Mouse (Mus musculus) heart, embryonic 16.5 days (tissue): Measurements from ENCODE around the gene Eif2ak1. TPM values are rescaled to one million over a fixed set of nuclear protein-coding genes. Genes with fewer than 3 reads are reported as not detected.

ENCODE experiments used
- ATAC-seq: fragments of 200-750 bp; cut with Nextera tagmentation; replicated peaks from 2 replicates; pipeline ENCODE4 v1.8.0; 2017; ENCODE audit warnings: moderate number of reproducible peaks; ENCODE audit not compliant: insufficient read depth, low FRiP score; ENCODE audit errors: extremely low read depth
- H3K27ac ChIP-seq: fragments of 300-500 bp; sonication (generic); 2 replicates; pipeline ENCODE4 v1.5.1; 2014; ENCODE audit warnings: mild to moderate bottlenecking, low read length, control low read depth, moderate library complexity
- H3K27me3 ChIP-seq: fragments of 300-500 bp; sonication (generic); 2 replicates; pipeline ENCODE4 v1.6.1; 2014; ENCODE audit warnings: low read length, mixed read lengths; ENCODE audit not compliant: control insufficient read depth, insufficient read depth
- H3K36me3 ChIP-seq: fragments of 300-500 bp; sonication (generic); 2 replicates; pipeline ENCODE4 v1.6.1; 2014; ENCODE audit not compliant: control insufficient read depth, insufficient read depth
- H3K4me1 ChIP-seq: fragments of 300-500 bp; sonication (generic); 2 replicates; pipeline ENCODE4 v1.6.1; 2014; ENCODE audit warnings: low read length, mixed read lengths; ENCODE audit not compliant: control insufficient read depth, insufficient read depth
- H3K4me2 ChIP-seq: fragments of 300-500 bp; sonication (generic); 2 replicates; pipeline ENCODE4 v1.6.1; 2014; ENCODE audit warnings: low read depth, mild to moderate bottlenecking, control low read depth, low read length
- H3K4me3 ChIP-seq: fragments of 300-500 bp; sonication (generic); 2 replicates; pipeline ENCODE4 v1.5.1; 2014; ENCODE audit warnings: mild to moderate bottlenecking, control low read depth, low read length
- H3K9ac ChIP-seq: fragments of 300-500 bp; sonication (generic); 2 replicates; pipeline ENCODE4 v1.6.1; 2014; ENCODE audit warnings: low read length, control low read depth
- H3K9me3 ChIP-seq: fragments of 300-500 bp; sonication (generic); replicated peaks from 2 replicates; pipeline ENCODE4 v1.6.1; 2016; ENCODE audit warnings: low read length; ENCODE audit not compliant: control insufficient read depth
- WGBS: fragments of 180-500 bp; shearing (Covaris S2); extraction: QIAGEN DNeasy Blood & Tissue Kit; methylation state at CpG from one replicate; pipeline ENCODE4 v1.1.7; 2014; 5-methylcytosine and 5-hydroxymethylcytosine counted together
- polyA plus RNA-seq: library from polyadenylated mRNA; unstranded; fragments of >200 nt; fragmentation: Nextera tagmentation; extraction: Ambion mirVana; gene quantifications from 2 replicates; pipeline ENCODE4 v1.2.1, GENCODE M21; 2015

The Eif2ak1 gene
- polyA plus RNA-seq, 1 experiment from 2014 or later, result 26.4 TPM

DNA sequence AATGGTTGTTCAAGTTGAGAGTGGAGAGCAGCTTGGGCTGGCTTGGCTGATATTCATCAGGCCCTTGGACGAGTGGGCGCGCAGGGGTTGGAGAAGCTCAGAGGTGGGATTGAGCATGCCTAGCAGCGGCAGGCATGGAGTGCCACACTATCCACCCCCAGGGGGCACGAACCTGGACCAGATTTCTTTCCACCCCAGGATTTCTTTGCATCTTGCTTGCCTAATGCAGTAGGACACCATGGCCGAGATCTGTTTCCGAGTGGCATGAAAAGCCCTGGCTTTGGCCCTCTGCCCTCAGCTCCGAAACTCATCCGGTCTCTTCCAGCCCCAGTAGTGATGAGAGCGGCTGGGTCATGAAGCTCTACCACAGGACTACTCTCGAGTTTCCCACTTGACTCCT, 115.8 kb downstream of the Eif2ak1 start:
- Histone ChIP-seq H3K9ac (no peak overlapping the region), H3K4me2 (no peak overlapping the region), H3K27me3 (no peaks in the 10 kb centered on the region), H3K4me3 (no peak overlapping the region), H3K4me1 (no peaks in the 10 kb centered on the region; the same call in 1 of the 2 replicates), H3K9me3 (no peaks in the 10 kb centered on the region), H3K36me3 (peaks cover 21% of the 10 kb centered on the region), H3K27ac (no peak overlapping the region)
- no peak for ATAC-seq
- 88% methylated on average over 11 of the region's 11 CpGs for WGBS

- WGBS, result 79% methylated on average over 1 of the region's 1 CpGs
- Histone ChIP-seq H3K9ac (no peak overlapping the region), H3K36me3 (peaks cover 19% of the 10 kb centered on the region)
These were observed 116.3 kb downstream of the Eif2ak1 start for GRCm38 (mm10) chr5:143933875-143934274.

GRCm38 (mm10) chr5:143936156-143936555, 118.6 kb downstream of the Eif2ak1 start:
- Histone ChIP-seq H3K27ac (no peak overlapping the region), H3K4me3 (no peak overlapping the region), H3K27me3 (no peaks in the 10 kb centered on the region), H3K9ac (no peak overlapping the region), H3K36me3 (peaks cover 6% of the 10 kb centered on the region; the same call in 1 of the 2 replicates), H3K4me1 (no peaks in the 10 kb centered on the region; the same call in 1 of the 2 replicates), H3K9me3 (0 out of 2 replicates have a peak, but pooled peaks cover 3% of the 10 kb centered on the region), H3K4me2 (no peak overlapping the region)
- ATAC-seq, result no peak
- WGBS, result 67% methylated on average over 9 of the region's 9 CpGs

More at GRCm38 (mm10) chr5:143933875-143934274, 116.3 kb downstream of the Eif2ak1 start:
- Histone ChIP-seq H3K4me1 (no peaks in the 10 kb centered on the region; the same call in 1 of the 2 replicates), H3K9me3 (no peaks in the 10 kb centered on the region), H3K27ac (no peak overlapping the region), H3K4me2 (no peak overlapping the region), H3K27me3 (no peaks in the 10 kb centered on the region), H3K4me3 (no peak overlapping the region)
- no peak for ATAC-seq

- WGBS, result 22% methylated on average over 10 of the region's 10 CpGs
- H3K36me3 ChIP-seq, result no peaks in the 10 kb centered on the region
- 0 out of 2 replicates have a peak, but pooled peaks cover 6% of the 10 kb centered on the region for H3K9me3 ChIP-seq
- no peak overlapping the region for H3K4me2 ChIP-seq
- ATAC-seq, result no peak
- no peak overlapping the region for H3K27ac ChIP-seq
- no peaks in the 10 kb centered on the region for H3K27me3 ChIP-seq
- no peak overlapping the region for H3K9ac ChIP-seq
- no peaks in the 10 kb centered on the region for H3K4me1 ChIP-seq
- no peak overlapping the region for H3K4me3 ChIP-seq
These were observed 124.0 kb downstream of the Eif2ak1 start for GRCm38 (mm10) chr5:143941588-143941987.

GRCm38 (mm10) chr5:143943231-143944125, 125.9 kb downstream of the Eif2ak1 start:
- 68% methylated on average over 14 of the region's 14 CpGs for WGBS
- Histone ChIP-seq H3K9me3 (0 out of 2 replicates have a peak, but pooled peaks cover 6% of the 10 kb centered on the region), H3K4me3 (no peak overlapping the region), H3K9ac (no peak overlapping the region), H3K4me2 (no peak overlapping the region), H3K27me3 (no peaks in the 10 kb centered on the region), H3K27ac (no peak overlapping the region), H3K36me3 (no peaks in the 10 kb centered on the region), H3K4me1 (no peaks in the 10 kb centered on the region)
- ATAC-seq, result no peak

DNA sequence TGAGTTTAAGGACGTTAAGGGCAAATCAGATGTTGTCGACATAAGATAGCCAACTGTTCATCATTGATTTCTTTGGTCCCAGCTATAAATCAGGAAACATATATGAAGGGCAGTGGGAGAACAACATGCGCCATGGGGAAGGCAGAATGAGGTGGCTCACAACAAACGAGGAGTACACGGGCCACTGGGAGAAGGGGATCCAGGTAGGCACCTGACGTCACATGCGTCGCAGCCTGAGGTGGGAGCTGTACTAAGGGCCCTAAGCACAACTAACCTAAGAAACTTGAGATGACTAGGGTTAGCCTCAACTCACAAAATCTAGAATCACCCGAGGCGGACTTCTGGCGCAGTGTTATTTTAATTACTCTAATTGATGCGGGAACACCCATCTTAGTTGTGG, 130.8 kb downstream of the Eif2ak1 start:
- no peak for ATAC-seq
- Histone ChIP-seq H3K4me3 (no peak overlapping the region), H3K27ac (no peak overlapping the region), H3K9me3 (0 out of 2 replicates have a peak, but pooled peaks cover 4% of the 10 kb centered on the region), H3K27me3 (no peaks in the 10 kb centered on the region), H3K4me2 (no peak overlapping the region), H3K9ac (no peak overlapping the region), H3K4me1 (no peaks in the 10 kb centered on the region), H3K36me3 (no peaks in the 10 kb centered on the region)
- 85% methylated on average over 12 of the region's 12 CpGs for WGBS

GRCm38 (mm10) chr5:143950016-143950415, 132.4 kb downstream of the Eif2ak1 start:
- H3K9me3 ChIP-seq, result no peaks in the 10 kb centered on the region
- H3K4me1 ChIP-seq, result no peaks in the 10 kb centered on the region
- no peaks in the 10 kb centered on the region for H3K36me3 ChIP-seq
- H3K27me3 ChIP-seq, result no peaks in the 10 kb centered on the region
- H3K27ac ChIP-seq, result no peak overlapping the region
- no peak overlapping the region for H3K4me2 ChIP-seq
- no peak overlapping the region for H3K9ac ChIP-seq
- ATAC-seq, result no peak
- WGBS, result 46% methylated on average over 5 of the region's 5 CpGs
- no peak overlapping the region for H3K4me3 ChIP-seq

Other genes with a start within 250 kb of the Eif2ak1 start
- 59.2 and 59.4 TPM in 2 replicates for gene Cyth3, start 195.3 kb upstream of the Eif2ak1 start, polyA plus RNA-seq
- gene Usp42, start 85.5 kb upstream of the Eif2ak1 start, polyA plus RNA-seq, result 9.7 and 11.3 TPM in 2 replicates
- gene Ankrd61, start 79.9 kb downstream of the Eif2ak1 start, polyA plus RNA-seq, result 0.28 and 0.41 TPM in 2 replicates
- gene Aimp2, start 92.1 kb downstream of the Eif2ak1 start, polyA plus RNA-seq, result 91.4 and 91.5 TPM in 2 replicates
- 16.7 and 17.6 TPM in 2 replicates for gene Pms2, start 92.2 kb downstream of the Eif2ak1 start, polyA plus RNA-seq
- 0.46 TPM in 1 of 2 replicates, not detected in the other for gene Gm42421, start 110.4 kb downstream of the Eif2ak1 start, polyA plus RNA-seq
- gene Rsph10b, start 115.2 kb downstream of the Eif2ak1 start, polyA plus RNA-seq, result 1.1 and 1.9 TPM in 2 replicates
- 49.9 and 57.6 TPM in 2 replicates for gene Ccz1, start 197.1 kb downstream of the Eif2ak1 start, polyA plus RNA-seq
- 0.64 TPM in 1 of 2 replicates, not detected in the other for gene Ocm, start 208.9 kb downstream of the Eif2ak1 start, polyA plus RNA-seq